Mouse (Mus musculus): ENCODE data around the gene Gm7324.
"Not testable (repeated sequence)": the region's sequence is repeated elsewhere in the genome, so short reads cannot be mapped to it uniquely, and the experiment has no call there.

Gm7324 gene

DNA sequence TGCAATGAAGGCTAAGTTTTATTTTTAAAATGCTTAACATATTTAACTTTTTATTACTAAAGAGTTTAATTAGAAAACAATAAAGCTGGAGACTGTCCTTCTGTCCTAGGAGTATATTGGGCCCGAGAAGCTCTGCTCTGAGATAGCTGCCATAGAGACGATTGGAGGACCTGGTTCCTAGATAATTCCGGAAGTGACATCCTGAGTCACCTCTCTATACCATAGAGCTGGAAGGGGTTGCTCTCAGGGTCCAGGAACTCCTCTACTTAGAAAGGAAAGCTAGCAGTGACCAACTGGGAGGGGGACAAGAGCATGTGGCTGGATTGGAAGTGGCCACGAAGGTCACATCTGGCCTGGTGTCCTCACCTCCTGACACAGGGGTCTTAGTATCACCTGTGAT is at the start of gene Gm7324:
Gene Gm7324, plus strand, starts transcription at position 208 of the 400 bp plus-strand sequence.
- DNase-seq, result not testable (repeated sequence)

DNA sequence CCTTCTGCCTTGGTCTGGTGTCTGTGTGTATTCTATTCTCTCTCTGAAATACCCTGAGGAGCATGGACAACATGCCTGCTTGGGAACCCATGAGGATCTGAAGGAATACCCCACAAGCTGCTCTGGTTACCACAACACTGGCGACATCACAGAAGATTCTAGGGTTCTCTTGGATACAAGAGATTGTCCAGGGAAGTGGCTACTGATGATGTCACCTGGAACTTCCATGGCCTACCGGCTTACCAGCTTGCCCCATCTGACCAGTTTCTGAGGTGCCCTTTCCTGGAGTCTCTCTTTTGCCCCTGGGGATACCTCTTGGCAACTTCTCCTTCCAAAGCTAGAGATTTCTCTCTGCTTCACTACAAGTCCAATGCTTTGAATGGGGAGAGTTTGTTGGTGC is 20.5 kb upstream of the Gm7324 start, which contains the start of gene Gm8165:
Gene Gm8165, minus strand, starts transcription at position 101 of the 400 bp plus-strand sequence.
- DNase-seq, result not testable (repeated sequence)

DNA sequence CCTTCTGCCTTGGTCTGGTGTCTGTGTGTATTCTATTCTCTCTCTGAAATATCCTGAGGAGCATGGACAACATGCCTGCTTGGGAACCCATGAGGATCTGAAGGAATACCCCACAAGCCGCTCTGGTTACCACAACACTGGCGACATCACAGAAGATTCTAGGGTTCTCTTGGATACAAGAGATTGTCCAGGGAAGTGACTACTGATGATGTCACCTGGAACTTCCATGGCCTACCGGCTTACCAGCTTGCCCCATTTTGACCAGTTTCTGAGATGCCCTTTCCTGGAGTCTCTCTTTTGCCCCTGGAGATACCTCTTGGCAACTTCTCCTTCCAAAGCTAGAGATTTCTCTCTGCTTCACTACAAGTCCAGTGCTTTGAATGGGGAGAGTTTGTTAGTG is 29.8 kb downstream of the Gm7324 start, which contains the start of gene Gm16506:
Gene Gm16506, minus strand, starts transcription at position 101 of the 400 bp plus-strand sequence.
- DNase-seq, result not testable (repeated sequence)

DNA sequence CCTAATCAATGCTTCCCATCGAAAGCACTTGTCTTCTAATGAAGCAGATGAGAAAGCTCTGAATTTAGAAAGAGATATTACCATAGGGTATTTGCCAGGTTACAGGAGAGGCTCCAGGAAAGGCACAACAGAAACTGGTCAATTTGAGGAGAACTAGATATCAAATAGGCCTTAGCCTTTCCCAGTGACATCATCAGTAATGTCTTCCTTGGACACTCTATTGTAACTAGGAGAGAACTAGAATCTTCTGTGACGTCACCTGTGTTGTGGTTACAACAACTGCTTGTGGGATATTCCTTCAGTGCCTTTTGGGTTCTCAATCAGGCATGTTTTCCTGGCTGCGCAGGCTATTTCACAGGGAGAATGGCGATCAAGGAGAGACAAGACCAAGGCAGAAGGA is 49.9 kb downstream of the Gm7324 start, which contains the start of gene Gm6526:
Gene Gm6526, plus strand, starts transcription at position 301 of the 400 bp plus-strand sequence.
- DNase-seq, result not testable (repeated sequence)

Data from cerebellum, adult 9-10 months (tissue).